Mouse (Mus musculus): Measurements from ENCODE around the gene Vwa5b1. TPM values are rescaled to one million over a fixed set of nuclear protein-coding genes. Genes with fewer than 3 reads are reported as not detected.

Gene Vwa5b1
- polyA plus RNA-seq, 1 experiment from 2014 or later, result 1.2 TPM

GRCm38 (mm10) chr4:138548124-138548561 lies 87.5 kb downstream of the Vwa5b1 start:
- Histone ChIP-seq H3K27ac (replicated peaks) (no peak overlapping the region), H3K4me2 (replicated peaks) (0 out of 2 replicates have a peak overlapping the region, but pooled peaks have one; percentile 4), H3K9me3 (no peaks in the 10 kb centered on the region), H3K4me3 (no peak overlapping the region), H3K9ac (replicated peaks) (no peak overlapping the region), H3K4me1 (peaks cover 30% of the 10 kb centered on the region), H3K36me3 (no peaks in the 10 kb centered on the region), H3K27me3 (no peaks in the 10 kb centered on the region)
- 14% methylated on average over 10 of the region's 10 CpGs for WGBS
- ATAC-seq (replicated peaks), result peak; percentile 36; the same call in 1 of the 2 replicates

- Histone ChIP-seq H3K4me1 (peaks cover 28% of the 10 kb centered on the region), H3K27me3 (no peaks in the 10 kb centered on the region), H3K36me3 (no peaks in the 10 kb centered on the region), H3K9me3 (no peaks in the 10 kb centered on the region), H3K27ac (replicated peaks) (no peak overlapping the region), H3K4me2 (replicated peaks) (no peak overlapping the region), H3K9ac (replicated peaks) (no peak overlapping the region), H3K4me3 (no peak overlapping the region)
- no peak for ATAC-seq (replicated peaks)
- WGBS, result 27% methylated on average over 9 of the region's 10 CpGs
Observed at GRCm38 (mm10) chr4:138547556-138547955, 88.1 kb downstream of the Vwa5b1 start.

DNA sequence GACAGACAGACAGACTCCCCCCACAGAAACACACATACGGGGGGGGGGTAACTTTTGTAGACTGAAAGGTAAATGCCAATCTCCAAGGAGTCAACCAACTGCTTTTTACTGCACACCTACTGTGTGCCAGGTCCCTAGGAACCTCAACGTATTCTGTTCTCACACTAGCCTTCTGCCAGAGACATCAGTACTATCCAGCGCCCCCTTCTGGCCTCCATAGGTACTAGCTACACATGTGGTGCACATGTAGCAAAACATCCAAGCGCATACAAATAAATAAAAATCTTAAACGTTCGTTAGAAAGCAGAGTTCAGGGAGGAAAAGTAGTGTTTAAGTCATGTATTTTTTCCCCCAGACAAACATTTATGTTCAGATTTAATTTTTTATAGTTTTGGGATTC lies 88.6 kb downstream of the Vwa5b1 start:
- Histone ChIP-seq H3K9ac (replicated peaks) (no peak overlapping the region), H3K27me3 (no peaks in the 10 kb centered on the region), H3K4me3 (no peak overlapping the region), H3K9me3 (no peaks in the 10 kb centered on the region), H3K36me3 (no peaks in the 10 kb centered on the region), H3K27ac (replicated peaks) (no peak overlapping the region), H3K4me1 (peaks cover 28% of the 10 kb centered on the region), H3K4me2 (replicated peaks) (no peak overlapping the region)
- no peak for ATAC-seq (replicated peaks)
- WGBS, result 65% methylated on average over 6 of the region's 6 CpGs

DNA sequence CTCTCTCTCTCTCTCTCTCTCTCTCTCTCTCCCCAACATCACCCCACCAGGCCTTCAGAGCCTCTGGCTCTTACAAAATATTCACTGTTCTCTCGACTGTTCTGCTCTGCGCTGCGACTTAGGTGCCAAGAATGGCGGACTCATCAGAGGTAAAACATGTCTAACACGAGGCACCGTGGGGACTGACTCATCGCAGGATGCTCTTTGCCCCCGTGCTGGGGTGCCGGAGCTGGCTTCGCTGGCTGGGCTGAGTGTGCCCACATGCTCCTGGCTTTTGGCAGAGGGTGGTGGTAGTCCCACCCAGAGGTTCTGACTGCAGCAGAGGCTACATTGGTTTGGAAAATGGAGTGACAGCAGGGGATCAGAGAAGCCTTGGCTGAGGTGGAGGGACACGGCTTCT lies 89.4 kb downstream of the Vwa5b1 start:
- no peaks in the 10 kb centered on the region for H3K9me3 ChIP-seq
- no peaks in the 10 kb centered on the region for H3K27me3 ChIP-seq
- no peak for ATAC-seq (replicated peaks)
- WGBS, result 68% methylated on average over 11 of the region's 11 CpGs
- H3K4me3 ChIP-seq, result no peak overlapping the region
- no peak overlapping the region for H3K9ac ChIP-seq (replicated peaks)
- H3K36me3 ChIP-seq, result no peaks in the 10 kb centered on the region
- H3K4me2 ChIP-seq (replicated peaks), result no peak overlapping the region
- H3K27ac ChIP-seq (replicated peaks), result no peak overlapping the region
- H3K4me1 ChIP-seq, result peaks cover 28% of the 10 kb centered on the region

- Histone ChIP-seq H3K27ac (replicated peaks) (peak overlapping the region; percentile 6; the same call in 1 of the 2 replicates), H3K9ac (replicated peaks) (no peak overlapping the region), H3K36me3 (no peaks in the 10 kb centered on the region), H3K9me3 (no peaks in the 10 kb centered on the region), H3K27me3 (no peaks in the 10 kb centered on the region), H3K4me1 (peaks cover 34% of the 10 kb centered on the region), H3K4me2 (replicated peaks) (no peak overlapping the region), H3K4me3 (no peak overlapping the region)
- no peak for ATAC-seq (replicated peaks)
- 31% methylated on average over 12 of the region's 12 CpGs for WGBS
Observed at GRCm38 (mm10) chr4:138543177-138543576, 92.5 kb downstream of the Vwa5b1 start.

DNA sequence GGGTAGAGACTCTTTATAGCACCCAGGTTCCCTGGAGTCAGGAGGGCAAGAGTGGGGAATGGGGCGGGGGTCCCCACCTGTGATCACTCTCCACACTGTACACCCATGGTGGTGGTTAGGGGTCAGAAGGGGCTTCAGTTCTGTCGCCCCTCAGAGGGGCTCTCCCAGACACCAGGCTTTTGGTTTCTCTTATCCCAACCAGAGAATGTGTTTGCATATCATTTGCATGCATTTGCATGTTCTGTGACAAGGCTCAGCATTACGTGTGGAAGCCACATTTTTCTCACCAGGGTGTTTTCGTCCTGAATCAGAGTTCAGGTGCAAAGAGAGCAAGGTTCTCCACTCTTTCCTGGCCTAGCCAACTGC lies 97.6 kb downstream of the Vwa5b1 start:
- peak; percentile 69 for ATAC-seq (replicated peaks)
- no peaks in the 10 kb centered on the region for H3K36me3 ChIP-seq
- H3K4me1 ChIP-seq, result peaks cover 36% of the 10 kb centered on the region
- no peaks in the 10 kb centered on the region for H3K27me3 ChIP-seq
- no peak overlapping the region; the same call in 1 of the 2 replicates for H3K4me2 ChIP-seq (replicated peaks)
- H3K9ac ChIP-seq (replicated peaks), result no peak overlapping the region
- H3K4me3 ChIP-seq, result no peak overlapping the region
- H3K9me3 ChIP-seq, result no peaks in the 10 kb centered on the region
- WGBS, result 25% methylated on average over 4 of the region's 4 CpGs
- H3K27ac ChIP-seq (replicated peaks), result peak overlapping the region; percentile 86

DNA sequence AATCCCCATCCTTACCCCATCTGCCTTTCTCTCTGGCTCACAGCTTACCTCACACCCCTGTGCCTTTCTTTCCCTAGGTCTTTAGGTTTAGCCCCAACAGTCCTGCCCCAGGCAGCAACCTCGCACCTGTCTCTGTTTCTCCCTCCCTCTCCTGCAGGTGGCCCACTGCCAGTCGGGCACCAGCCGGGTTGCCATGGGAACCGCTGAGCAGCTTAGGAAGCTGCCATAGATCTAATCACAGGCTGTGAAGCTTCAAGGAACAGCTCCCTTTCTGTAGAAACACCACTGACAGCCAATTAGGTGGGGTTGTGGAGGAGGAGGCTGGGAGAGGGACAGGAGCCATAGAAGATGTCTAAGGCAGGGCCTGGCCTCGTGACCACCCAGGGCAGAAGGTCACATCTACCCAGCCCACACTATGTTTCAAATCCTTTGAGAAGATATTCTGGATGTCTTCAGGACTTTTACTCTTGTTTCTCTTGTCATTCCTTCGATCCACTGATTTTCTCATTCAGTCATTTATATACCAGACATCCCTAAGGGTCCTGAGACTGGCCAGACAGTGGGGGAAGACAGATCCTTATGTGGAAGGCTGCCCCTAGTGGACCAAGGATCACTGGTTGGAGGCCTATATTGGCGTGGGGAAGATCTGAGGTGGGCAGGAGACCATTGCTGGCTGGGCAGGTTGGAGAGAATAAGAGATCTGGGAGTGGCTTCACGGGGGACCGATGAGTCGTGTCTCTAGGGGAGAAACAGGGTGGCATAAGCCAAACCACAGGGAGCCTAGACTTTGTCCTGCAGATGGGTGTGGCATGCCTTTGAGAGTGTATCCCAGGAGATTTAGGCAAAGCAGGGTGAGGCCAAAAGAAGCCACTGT lies 98.2 kb downstream of the Vwa5b1 start:
- Histone ChIP-seq H3K9me3 (no peaks in the 10 kb centered on the region), H3K27me3 (no peaks in the 10 kb centered on the region), H3K4me2 (replicated peaks) (no peak overlapping the region; the same call in none of the 2 replicates), H3K36me3 (no peaks in the 10 kb centered on the region), H3K9ac (replicated peaks) (no peak overlapping the region), H3K4me1 (peaks cover 33% of the 10 kb centered on the region), H3K27ac (replicated peaks) (peak overlapping the region; percentile 86), H3K4me3 (no peak overlapping the region)
- WGBS, result 24% methylated on average over 10 of the region's 10 CpGs
- ATAC-seq (replicated peaks), result peak; percentile 85

DNA sequence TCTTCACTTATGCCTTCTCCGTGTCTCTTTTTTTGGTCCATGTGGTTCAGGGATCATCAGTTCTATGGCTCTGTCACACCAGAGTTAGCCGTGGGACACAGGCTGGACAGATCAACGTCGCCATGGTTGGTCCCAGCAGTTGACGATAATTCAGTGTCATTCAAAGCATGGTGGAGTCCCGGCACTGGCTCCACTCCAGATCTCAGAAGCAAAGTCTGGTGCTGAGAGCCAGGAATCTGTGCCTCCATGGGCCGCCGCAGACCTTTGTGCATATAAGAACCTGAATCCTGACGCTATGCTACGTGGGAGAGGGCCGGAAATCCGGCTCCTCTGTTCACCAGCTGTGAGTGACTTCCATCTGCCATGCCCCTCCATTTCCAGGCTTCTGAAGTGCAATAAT lies 100.1 kb downstream of the Vwa5b1 start:
- Histone ChIP-seq H3K4me3 (no peak overlapping the region), H3K36me3 (no peaks in the 10 kb centered on the region), H3K27me3 (no peaks in the 10 kb centered on the region), H3K4me1 (peaks cover 33% of the 10 kb centered on the region), H3K9ac (replicated peaks) (no peak overlapping the region), H3K27ac (replicated peaks) (no peak overlapping the region), H3K4me2 (replicated peaks) (no peak overlapping the region), H3K9me3 (no peaks in the 10 kb centered on the region)
- ATAC-seq (replicated peaks), result no peak
- WGBS, result 61% methylated on average over 12 of the region's 12 CpGs

GRCm38 (mm10) chr4:138533877-138534276 lies 101.8 kb downstream of the Vwa5b1 start:
- H3K4me2 ChIP-seq (replicated peaks), result no peak overlapping the region
- no peaks in the 10 kb centered on the region for H3K36me3 ChIP-seq
- H3K27ac ChIP-seq (replicated peaks), result no peak overlapping the region
- no peak for ATAC-seq (replicated peaks)
- no peak overlapping the region for H3K9ac ChIP-seq (replicated peaks)
- H3K27me3 ChIP-seq, result no peaks in the 10 kb centered on the region
- no peaks in the 10 kb centered on the region for H3K9me3 ChIP-seq
- 94% methylated on average over 2 of the region's 2 CpGs for WGBS
- no peak overlapping the region for H3K4me3 ChIP-seq
- H3K4me1 ChIP-seq, result peaks cover 30% of the 10 kb centered on the region

GRCm38 (mm10) chr4:138531761-138532160 lies 103.9 kb downstream of the Vwa5b1 start:
- Histone ChIP-seq H3K9me3 (no peaks in the 10 kb centered on the region), H3K4me3 (no peak overlapping the region), H3K4me2 (replicated peaks) (no peak overlapping the region), H3K36me3 (no peaks in the 10 kb centered on the region), H3K9ac (replicated peaks) (no peak overlapping the region), H3K4me1 (peaks cover 9% of the 10 kb centered on the region), H3K27me3 (no peaks in the 10 kb centered on the region), H3K27ac (replicated peaks) (no peak overlapping the region)
- no peak for ATAC-seq (replicated peaks)
- WGBS, result 87% methylated on average over 2 of the region's 2 CpGs

DNA sequence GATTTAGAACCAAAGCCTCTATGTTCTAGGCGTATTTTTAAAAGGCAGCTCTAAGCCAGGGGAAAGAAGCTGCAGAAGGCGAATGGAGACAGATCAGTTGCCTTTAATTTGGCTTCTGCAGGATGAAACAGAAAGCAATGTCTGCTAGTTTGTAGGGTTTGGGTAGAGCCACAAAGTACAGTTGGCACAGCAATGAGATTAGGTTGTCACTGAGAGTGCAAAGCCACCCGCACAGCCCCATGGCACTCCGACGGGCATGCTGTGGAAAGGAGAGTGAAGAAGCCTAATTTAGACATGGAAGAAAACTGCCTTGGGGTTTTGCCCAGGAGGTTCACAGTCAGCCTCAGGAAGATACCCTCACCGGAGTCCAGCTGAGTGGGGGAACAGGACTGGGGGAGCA lies 105.7 kb downstream of the Vwa5b1 start:
- H3K4me3 ChIP-seq, result no peak overlapping the region
- 0 out of 2 replicates have a peak, but pooled peaks cover 4% of the 10 kb centered on the region for H3K4me1 ChIP-seq
- no peak overlapping the region for H3K9ac ChIP-seq (replicated peaks)
- 82% methylated on average over 6 of the region's 6 CpGs for WGBS
- no peak for ATAC-seq (replicated peaks)
- no peaks in the 10 kb centered on the region for H3K9me3 ChIP-seq
- no peak overlapping the region for H3K4me2 ChIP-seq (replicated peaks)
- H3K36me3 ChIP-seq, result no peaks in the 10 kb centered on the region
- no peaks in the 10 kb centered on the region for H3K27me3 ChIP-seq
- H3K27ac ChIP-seq (replicated peaks), result no peak overlapping the region

- Histone ChIP-seq H3K4me2 (replicated peaks) (no peak overlapping the region), H3K27me3 (no peaks in the 10 kb centered on the region), H3K27ac (replicated peaks) (no peak overlapping the region), H3K36me3 (no peaks in the 10 kb centered on the region), H3K9ac (replicated peaks) (no peak overlapping the region), H3K4me1 (peaks cover 13% of the 10 kb centered on the region), H3K4me3 (no peak overlapping the region), H3K9me3 (no peaks in the 10 kb centered on the region)
- ATAC-seq (replicated peaks), result no peak
- 61% methylated on average over 4 of the region's 4 CpGs for WGBS
Observed at GRCm38 (mm10) chr4:138525684-138526083, 110.0 kb downstream of the Vwa5b1 start.

Measured in forebrain, embryonic 15.5 days (tissue).